Mouse (Mus musculus): ENCODE measurements around the gene Crabp1. TPM values are rescaled to one million over a fixed set of nuclear protein-coding genes. Genes with fewer than 3 reads are reported as not detected.

Gene Crabp1
- total and polyA plus RNA-seq, 3 experiments: not detected

DNA sequence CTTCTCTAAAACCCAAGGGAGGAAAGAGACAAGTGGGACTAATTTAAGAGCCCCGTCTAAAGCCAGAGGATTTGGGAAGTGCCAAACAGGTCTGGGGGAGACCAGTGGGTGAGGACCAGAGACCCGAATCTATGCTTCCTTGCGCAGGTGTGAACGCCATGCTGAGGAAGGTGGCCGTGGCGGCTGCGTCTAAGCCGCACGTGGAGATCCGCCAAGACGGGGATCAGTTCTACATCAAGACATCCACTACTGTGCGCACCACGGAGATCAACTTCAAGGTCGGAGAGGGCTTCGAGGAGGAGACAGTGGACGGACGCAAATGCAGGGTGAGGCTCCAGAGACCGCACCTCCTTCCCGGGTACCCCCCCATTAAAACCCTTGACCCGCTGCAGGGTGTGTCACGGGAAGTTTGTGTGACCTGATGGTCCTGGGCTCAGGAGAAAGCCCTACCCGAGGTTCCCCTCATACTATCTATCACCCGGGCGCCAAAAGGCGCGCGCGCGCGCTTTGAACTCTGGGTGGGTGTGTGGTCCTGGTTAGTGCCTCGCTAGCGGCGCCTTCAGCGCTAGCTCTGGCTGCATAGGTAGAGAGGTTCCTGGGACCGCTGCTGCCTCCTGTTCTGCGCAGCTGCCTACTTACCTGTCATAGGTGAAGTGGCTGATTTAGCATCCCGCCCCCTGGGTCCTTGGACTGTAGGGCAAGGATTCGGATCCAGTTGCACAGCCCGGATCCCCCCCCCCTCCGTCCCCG is 963 bp downstream of the Crabp1 start:
- Histone ChIP-seq H3K27ac (ENCODE audit: control insufficient read depth, low read depth, low read length) (no peak overlapping the region), H3K36me3 (ENCODE audit: control insufficient read depth in 1 of 2, insufficient read depth in 2 of 2, low read length in 2 of 2) (no peaks in the 10 kb centered on the region), H3K4me1 (ENCODE audit: control insufficient read depth in 1 of 2, insufficient read depth in 2 of 2, low read length in 2 of 2) (no peaks in the 10 kb centered on the region), H3K4me3 (ENCODE audit: control insufficient read depth in 1 of 2, insufficient read depth in 1 of 2, low read depth in 2 of 2, low read length in 2 of 2) (no peak overlapping the region), H3K79me2 (ENCODE audit: control insufficient read depth, insufficient read depth, low read length, poor library complexity) (no peaks in the 10 kb centered on the region), H3K9me3 (replicated peaks; ENCODE audit: insufficient read depth, low read length) (no peaks in the 10 kb centered on the region), H3K9ac (ENCODE audit: control insufficient read depth, low read depth, low read length, poor library complexity, severe bottlenecking) (no peak overlapping the region), H3K27me3 (ENCODE audit: control insufficient read depth in 1 of 2, insufficient read depth in 2 of 2, low read length in 2 of 2) (peaks cover 9% of the 10 kb centered on the region in 2 experiments; a peak in 3 of 4 replicates)
- no peak for DNase-seq (ENCODE audit: low read depth, low spot score)
- TF ChIP-seq E2F4 (IDR thresholded peaks at IDR 0.05; ENCODE audit: borderline replicate concordance, low read depth, low read length) (no peak), MAZ (IDR thresholded peaks at IDR 0.05; ENCODE audit: low read depth, low read length) (no peak), USF2 (IDR thresholded peaks at IDR 0.05; ENCODE audit: borderline replicate concordance in 1 of 2, insufficient read depth in 1 of 2, low read depth in 1 of 2, low read length in 2 of 2) (no peak), BHLHE40 (IDR thresholded peaks at IDR 0.05; ENCODE audit: borderline replicate concordance, low read depth, low read length) (no peak), ZC3H11A (IDR thresholded peaks at IDR 0.05; ENCODE audit: low read depth, low read length) (no peak), KAT2A (conservative IDR thresholded peaks at IDR 0.05; ENCODE audit: low read depth, low read length) (no peak), SMC3 (IDR thresholded peaks at IDR 0.05; ENCODE audit: low read depth, low read length) (no peak), RCOR1 (IDR thresholded peaks at IDR 0.05; ENCODE audit: low read depth, low read length) (no peak), POLR2A (IDR thresholded peaks at IDR 0.05; ENCODE audit: control insufficient read depth in 1 of 2, insufficient read depth in 1 of 2, low read depth in 1 of 2, low read length in 2 of 2, poor library complexity in 1 of 2) (no peak), MYB (IDR thresholded peaks at IDR 0.05; ENCODE audit: low read depth, low read length) (no peak), RAD21 (IDR thresholded peaks at IDR 0.05; ENCODE audit: low read depth, low read length) (no peak), USF1 (IDR thresholded peaks at IDR 0.05; ENCODE audit: low read depth, low read length) (no peak), ELF1 (IDR thresholded peaks at IDR 0.05; ENCODE audit: low read depth, low read length) (no peak), NELFE (IDR thresholded peaks at IDR 0.05; ENCODE audit: low read depth, low read length) (no peak)

DNA sequence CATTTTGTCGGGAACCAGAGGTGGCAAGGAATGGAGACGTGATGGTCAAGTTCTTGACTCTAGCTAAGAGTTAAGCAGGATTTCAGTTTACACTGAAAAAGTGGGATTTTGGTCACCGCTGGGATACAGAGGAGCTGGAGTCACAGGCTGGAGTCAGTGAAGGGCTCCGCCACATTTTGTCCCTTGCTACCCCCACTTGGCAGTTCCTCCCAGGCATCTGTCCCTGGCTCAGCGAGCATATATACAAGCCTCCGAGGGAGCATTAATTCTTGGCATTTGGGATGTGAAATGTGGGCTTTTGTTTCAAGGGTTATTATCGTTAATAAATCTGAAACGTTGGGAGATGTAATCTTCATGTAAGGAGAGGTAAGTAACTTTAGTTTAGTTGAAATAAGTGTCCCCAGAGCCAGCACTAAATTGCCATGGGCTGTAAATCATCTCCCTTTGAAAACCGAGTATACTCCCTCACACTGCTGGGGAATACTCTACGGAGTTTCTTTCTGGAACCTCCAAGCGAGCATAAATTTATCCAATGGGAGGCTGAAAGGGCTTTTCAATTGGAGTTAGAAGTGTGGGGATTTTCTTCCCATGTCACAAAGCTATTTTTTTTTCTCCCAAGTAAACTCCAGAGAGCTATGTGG is 5.7 kb downstream of the Crabp1 start:
- Histone ChIP-seq H3K79me2 (ENCODE audit: control insufficient read depth, insufficient read depth, low read length, poor library complexity) (no peaks in the 10 kb centered on the region), H3K4me3 (ENCODE audit: control insufficient read depth in 1 of 2, insufficient read depth in 1 of 2, low read depth in 2 of 2, low read length in 2 of 2) (no peak overlapping the region), H3K9ac (ENCODE audit: control insufficient read depth, low read depth, low read length, poor library complexity, severe bottlenecking) (no peak overlapping the region), H3K27me3 (ENCODE audit: control insufficient read depth in 1 of 2, insufficient read depth in 2 of 2, low read length in 2 of 2) (peaks cover 11 to 18% of the 10 kb centered on the region in 2 experiments), H3K27ac (ENCODE audit: control insufficient read depth, low read depth, low read length) (no peak overlapping the region), H3K36me3 (ENCODE audit: control insufficient read depth in 1 of 2, insufficient read depth in 2 of 2, low read length in 2 of 2) (no peaks in the 10 kb centered on the region), H3K9me3 (replicated peaks; ENCODE audit: insufficient read depth, low read length) (no peaks in the 10 kb centered on the region), H3K4me1 (ENCODE audit: control insufficient read depth in 1 of 2, insufficient read depth in 2 of 2, low read length in 2 of 2) (no peaks in the 10 kb centered on the region)
- DNase-seq (ENCODE audit: low read depth, low spot score): no peak
- TF ChIP-seq POLR2AphosphoS5 (IDR thresholded peaks at IDR 0.05; ENCODE audit: borderline replicate concordance, low read depth, low read length) (no peak), TBP (IDR thresholded peaks at IDR 0.05; ENCODE audit: low read depth, low read length) (no peak)

Data from MEL (cell line).